Mouse (Mus musculus) stomach, embryonic 15.5 days (tissue): ENCODE measurements at regions not wholly inside any gene's neighbourhood (a gene's known extent, or its start where the extent isn't known, plus 50 kb on each side); places are given as distances from the start of the nearest gene placed in this dataset.

Experiments used
- ATAC-seq: fragments of 200-750 bp; cut with Nextera tagmentation; 2 replicates; pipeline ENCODE4 v1.8.0; 2017; ENCODE audit warnings: low read depth, moderate number of reproducible peaks, moderate TSS enrichment; ENCODE audit not compliant: insufficient read depth, low FRiP score
- H3K27ac ChIP-seq: fragments of 300-500 bp; sonication (generic); 2 replicates; pipeline ENCODE4 v1.5.1; 2015; ENCODE audit warnings: mild to moderate bottlenecking, inconsistent platforms
- H3K27me3 ChIP-seq: fragments of 300-500 bp; sonication (generic); replicated peaks from 2 replicates; pipeline ENCODE4 v1.6.1; 2015; ENCODE audit warnings: inconsistent platforms
- H3K36me3 ChIP-seq: fragments of 300-500 bp; sonication (generic); 2 replicates; pipeline ENCODE4 v1.6.1; 2015; ENCODE audit warnings: inconsistent platforms
- H3K4me1 ChIP-seq: fragments of 300-500 bp; sonication (generic); 2 replicates; pipeline ENCODE4 v1.6.1; 2015; ENCODE audit warnings: inconsistent platforms
- H3K4me2 ChIP-seq: fragments of 300-500 bp; sonication (generic); 2 replicates; pipeline ENCODE4 v1.6.1; 2015; ENCODE audit warnings: mild to moderate bottlenecking, inconsistent platforms
- H3K4me3 ChIP-seq: fragments of 300-500 bp; sonication (generic); replicated peaks from 2 replicates; pipeline ENCODE4 v1.5.1; 2015; ENCODE audit warnings: inconsistent platforms
- H3K9ac ChIP-seq: fragments of 300-500 bp; sonication (generic); 2 replicates; pipeline ENCODE4 v1.6.1; 2015; ENCODE audit warnings: inconsistent platforms
- H3K9me3 ChIP-seq: fragments of 300-500 bp; sonication (generic); 2 replicates; pipeline ENCODE4 v1.6.1; 2016; ENCODE audit warnings: inconsistent platforms
- WGBS: fragments of 180-500 bp; shearing (Covaris S2); methylation state at CpG from one replicate; pipeline ENCODE4 v1.1.7; 2015; 5-methylcytosine and 5-hydroxymethylcytosine counted together

DNA sequence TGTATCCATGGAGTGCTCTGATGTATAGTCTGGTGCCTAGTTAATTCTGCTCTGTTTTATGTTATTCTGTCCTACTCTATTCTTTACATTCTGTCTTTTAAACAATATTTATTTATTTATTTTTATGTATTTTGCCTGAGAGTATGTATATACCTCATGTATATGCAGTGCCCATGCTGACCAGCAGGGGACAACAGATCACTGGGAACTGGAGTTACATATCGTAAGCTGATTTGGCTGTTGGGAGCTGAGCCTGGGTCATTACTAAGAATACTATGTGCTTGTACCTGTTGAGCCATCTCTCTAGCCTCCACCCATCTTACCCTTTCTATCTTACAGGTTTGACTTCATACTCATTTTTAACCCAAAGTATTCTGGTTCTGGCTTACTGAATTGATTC, 251.8 kb downstream of the Sec16b start:
- Histone ChIP-seq H3K9ac (no peak overlapping the region), H3K4me3 (no peak overlapping the region), H3K4me1 (no peaks in the 10 kb centered on the region), H3K9me3 (no peaks in the 10 kb centered on the region), H3K4me2 (no peak overlapping the region), H3K27me3 (no peaks in the 10 kb centered on the region), H3K27ac (no peak overlapping the region), H3K36me3 (no peaks in the 10 kb centered on the region)
- ATAC-seq = no peak
- 97% methylated on average over 1 of the region's 1 CpGs for WGBS

- Histone ChIP-seq H3K9me3 (no peaks in the 10 kb centered on the region), H3K27ac (no peak overlapping the region), H3K27me3 (no peaks in the 10 kb centered on the region), H3K4me2 (no peak overlapping the region), H3K4me3 (no peak overlapping the region), H3K4me1 (no peaks in the 10 kb centered on the region), H3K36me3 (no peaks in the 10 kb centered on the region), H3K9ac (no peak overlapping the region)
- no peak for ATAC-seq
- WGBS = 26% methylated on average over 6 of the region's 6 CpGs
These were observed 261.7 kb downstream of the Sec16b start for GRCm38 (mm10) chr1:157768201-157768600.

DNA sequence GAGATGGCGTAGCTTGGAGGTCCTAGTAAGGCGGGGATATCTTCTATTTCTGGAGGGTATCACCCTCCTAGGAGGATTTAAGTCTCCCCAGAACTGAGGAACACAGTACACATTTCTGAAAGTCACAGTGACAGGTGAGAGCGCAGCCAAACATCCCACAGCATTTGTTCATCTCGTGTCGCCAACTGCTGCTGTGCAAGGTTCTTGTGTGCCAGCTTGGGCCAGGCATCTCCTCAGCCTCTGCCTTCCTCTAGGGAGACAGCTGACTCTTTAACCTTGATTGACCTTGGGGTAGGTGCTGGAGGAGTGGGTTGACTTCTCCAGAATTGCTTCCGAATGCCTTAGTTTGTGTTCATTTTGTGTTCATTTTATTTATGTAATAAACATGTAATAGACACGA, 291.2 kb downstream of the Sec16b start:
- H3K4me3 ChIP-seq = no peak overlapping the region
- H3K4me2 ChIP-seq = no peak overlapping the region
- H3K36me3 ChIP-seq = no peaks in the 10 kb centered on the region
- WGBS = 86% methylated on average over 7 of the region's 7 CpGs
- no peaks in the 10 kb centered on the region for H3K9me3 ChIP-seq
- H3K9ac ChIP-seq = no peak overlapping the region
- no peak overlapping the region for H3K27ac ChIP-seq
- H3K27me3 ChIP-seq = no peaks in the 10 kb centered on the region
- no peaks in the 10 kb centered on the region for H3K4me1 ChIP-seq
- ATAC-seq = no peak

GRCm38 (mm10) chr1:157798561-157799553, 292.3 kb downstream of the Sec16b start:
- 50% methylated on average over 21 of the region's 21 CpGs for WGBS
- Histone ChIP-seq H3K36me3 (no peaks in the 10 kb centered on the region), H3K4me2 (no peak overlapping the region), H3K9ac (no peak overlapping the region), H3K4me1 (no peaks in the 10 kb centered on the region), H3K4me3 (no peak overlapping the region), H3K9me3 (no peaks in the 10 kb centered on the region), H3K27ac (no peak overlapping the region), H3K27me3 (no peaks in the 10 kb centered on the region)
- no peak for ATAC-seq

- no peak for ATAC-seq
- H3K27ac ChIP-seq = no peak overlapping the region
- 80% methylated on average over 3 of the region's 3 CpGs for WGBS
These were observed 294.6 kb downstream of the Sec16b start for GRCm38 (mm10) chr1:157801151-157801550.

DNA sequence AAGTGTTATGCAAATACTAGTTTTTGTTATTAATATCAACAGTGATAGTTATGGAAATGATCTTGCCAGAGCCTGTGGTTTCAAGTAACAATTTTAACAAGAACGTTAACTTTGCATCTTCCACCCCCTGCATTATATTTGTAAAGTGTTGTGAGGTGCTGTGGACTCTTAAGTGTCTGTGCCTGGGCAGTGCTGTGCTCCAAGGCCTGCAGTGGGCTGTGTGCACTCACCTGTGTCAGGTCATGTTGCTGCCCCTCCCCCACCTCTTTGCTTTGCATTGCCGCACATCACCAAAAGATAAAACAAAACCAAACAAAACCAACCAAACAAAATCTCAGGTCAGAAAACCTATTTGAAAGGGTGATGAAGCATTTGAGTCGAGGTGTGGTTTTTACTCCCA, 297.7 kb downstream of the Sec16b start:
- no peak overlapping the region for H3K4me3 ChIP-seq
- H3K9ac ChIP-seq = no peak overlapping the region
- H3K36me3 ChIP-seq = no peaks in the 10 kb centered on the region
- 64% methylated on average over 3 of the region's 3 CpGs for WGBS
- no peaks in the 10 kb centered on the region for H3K9me3 ChIP-seq
- no peak for ATAC-seq
- no peak overlapping the region for H3K27ac ChIP-seq
- H3K4me2 ChIP-seq = no peak overlapping the region
- no peaks in the 10 kb centered on the region for H3K27me3 ChIP-seq
- H3K4me1 ChIP-seq = no peaks in the 10 kb centered on the region

More at GRCm38 (mm10) chr1:157801151-157801550, 294.6 kb downstream of the Sec16b start:
- Histone ChIP-seq H3K4me1 (no peaks in the 10 kb centered on the region), H3K36me3 (no peaks in the 10 kb centered on the region), H3K9me3 (no peaks in the 10 kb centered on the region), H3K4me2 (no peak overlapping the region), H3K4me3 (no peak overlapping the region), H3K9ac (no peak overlapping the region), H3K27me3 (no peaks in the 10 kb centered on the region)

- WGBS = 76% methylated on average over 1 of the region's 1 CpGs
- H3K9ac ChIP-seq = no peak overlapping the region
- no peak overlapping the region for H3K4me3 ChIP-seq
- no peaks in the 10 kb centered on the region for H3K4me1 ChIP-seq
- H3K4me2 ChIP-seq = no peak overlapping the region
- no peaks in the 10 kb centered on the region for H3K36me3 ChIP-seq
- no peaks in the 10 kb centered on the region for H3K9me3 ChIP-seq
- H3K27me3 ChIP-seq = no peaks in the 10 kb centered on the region
- H3K27ac ChIP-seq = no peak overlapping the region
- ATAC-seq = no peak
These were observed 299.8 kb downstream of the Sec16b start for GRCm38 (mm10) chr1:157806296-157806695.

DNA sequence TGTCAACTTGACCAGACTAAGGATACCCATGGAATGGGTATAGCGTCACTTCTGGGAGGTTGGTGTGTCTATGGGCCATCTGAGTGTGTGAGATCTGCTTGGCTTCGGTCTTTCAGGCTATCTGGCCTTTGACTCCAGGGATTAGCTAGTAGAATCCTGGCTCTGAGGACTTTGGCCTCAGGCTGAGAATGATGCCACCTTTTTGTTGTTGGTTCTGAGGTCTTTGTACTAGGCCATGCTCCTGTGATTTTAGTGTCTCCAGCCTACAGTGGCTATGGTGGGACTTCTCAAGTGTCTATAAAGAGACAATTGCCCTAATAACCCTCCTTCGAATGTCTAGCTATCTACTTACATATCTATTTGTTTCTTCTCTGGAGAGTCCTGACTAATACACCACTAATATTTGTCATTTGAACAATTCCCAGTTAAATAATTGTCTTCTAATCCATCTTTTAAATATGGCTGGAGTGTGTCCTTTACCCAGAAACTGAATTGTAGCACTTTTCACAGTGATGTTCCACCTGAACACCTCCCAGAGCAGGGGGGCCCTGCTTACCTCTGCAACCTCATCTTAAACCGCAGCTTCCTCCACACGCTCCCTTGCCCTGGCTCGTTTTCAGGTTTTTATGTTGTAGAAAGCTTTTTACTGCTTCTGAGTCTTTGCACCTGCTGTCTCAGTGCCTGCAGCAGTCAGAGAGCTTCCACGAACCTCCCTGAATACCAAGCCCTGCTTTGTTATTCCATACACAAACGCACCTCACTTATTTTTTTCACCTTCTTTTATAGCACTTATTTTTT, 303.3 kb downstream of the Sec16b start:
- Histone ChIP-seq H3K9ac (no peak overlapping the region), H3K4me1 (no peaks in the 10 kb centered on the region), H3K27me3 (no peaks in the 10 kb centered on the region), H3K4me3 (no peak overlapping the region), H3K9me3 (no peaks in the 10 kb centered on the region), H3K27ac (no peak overlapping the region), H3K4me2 (no peak overlapping the region), H3K36me3 (no peaks in the 10 kb centered on the region)
- ATAC-seq = no peak
- WGBS = 64% methylated on average over 8 of the region's 8 CpGs

GRCm38 (mm10) chr1:157810657-157811056, 304.1 kb downstream of the Sec16b start:
- no peaks in the 10 kb centered on the region for H3K27me3 ChIP-seq
- no peaks in the 10 kb centered on the region for H3K36me3 ChIP-seq
- H3K4me1 ChIP-seq = no peaks in the 10 kb centered on the region
- no peaks in the 10 kb centered on the region for H3K9me3 ChIP-seq
- H3K9ac ChIP-seq = no peak overlapping the region
- H3K4me3 ChIP-seq = no peak overlapping the region
- no peak overlapping the region for H3K4me2 ChIP-seq
- no peak for ATAC-seq
- H3K27ac ChIP-seq = no peak overlapping the region

GRCm38 (mm10) chr1:157827966-157828365, 321.4 kb downstream of the Sec16b start:
- Histone ChIP-seq H3K27me3 (no peaks in the 10 kb centered on the region), H3K4me3 (no peak overlapping the region), H3K9me3 (no peaks in the 10 kb centered on the region), H3K36me3 (no peaks in the 10 kb centered on the region), H3K27ac (no peak overlapping the region), H3K4me1 (no peaks in the 10 kb centered on the region), H3K9ac (no peak overlapping the region), H3K4me2 (no peak overlapping the region)
- ATAC-seq = no peak
- 62% methylated on average over 2 of the region's 2 CpGs for WGBS

- no peak for ATAC-seq
- H3K36me3 ChIP-seq = no peaks in the 10 kb centered on the region
- WGBS = 35% methylated on average over 2 of the region's 2 CpGs
These were observed 325.0 kb downstream of the Sec16b start for GRCm38 (mm10) chr1:157831511-157831910.

GRCm38 (mm10) chr1:157872775-157873174, 366.2 kb downstream of the Sec16b start:
- no peak for ATAC-seq
- WGBS = 74% methylated on average over 5 of the region's 5 CpGs
- no peaks in the 10 kb centered on the region for H3K27me3 ChIP-seq

More at GRCm38 (mm10) chr1:157831511-157831910, 325.0 kb downstream of the Sec16b start:
- Histone ChIP-seq H3K4me3 (no peak overlapping the region), H3K27me3 (no peaks in the 10 kb centered on the region), H3K4me2 (no peak overlapping the region), H3K9ac (no peak overlapping the region), H3K4me1 (no peaks in the 10 kb centered on the region), H3K27ac (no peak overlapping the region), H3K9me3 (no peaks in the 10 kb centered on the region)

More at GRCm38 (mm10) chr1:157872775-157873174, 366.2 kb downstream of the Sec16b start:
- Histone ChIP-seq H3K4me2 (no peak overlapping the region), H3K4me1 (no peaks in the 10 kb centered on the region), H3K27ac (no peak overlapping the region), H3K9ac (no peak overlapping the region), H3K4me3 (no peak overlapping the region), H3K36me3 (no peaks in the 10 kb centered on the region), H3K9me3 (no peaks in the 10 kb centered on the region)
